Mouse (Mus musculus) brain, embryonic 14.5 days (tissue): ENCODE data around the gene Hip1.

Source experiments
- CTCF ChIP-seq: fragments of 200-500 bp; IDR thresholded peaks from 2 replicates; pipeline ENCODE4 v1.5.1; 2012; ENCODE audit warnings: inconsistent platforms, mild to moderate bottlenecking, moderate library complexity, borderline replicate concordance; ENCODE audit not compliant: insufficient read depth, insufficient read length; ENCODE audit errors: extremely low read depth
- POLR2A ChIP-seq: fragments of 200-500 bp; IDR thresholded peaks from 2 replicates; pipeline ENCODE4 v1.6.1; 2012; ENCODE audit warnings: mild to moderate bottlenecking, inconsistent platforms, borderline replicate concordance; ENCODE audit not compliant: poor library complexity, insufficient read depth, insufficient read length, severe bottlenecking; ENCODE audit errors: extremely low read depth

DNA sequence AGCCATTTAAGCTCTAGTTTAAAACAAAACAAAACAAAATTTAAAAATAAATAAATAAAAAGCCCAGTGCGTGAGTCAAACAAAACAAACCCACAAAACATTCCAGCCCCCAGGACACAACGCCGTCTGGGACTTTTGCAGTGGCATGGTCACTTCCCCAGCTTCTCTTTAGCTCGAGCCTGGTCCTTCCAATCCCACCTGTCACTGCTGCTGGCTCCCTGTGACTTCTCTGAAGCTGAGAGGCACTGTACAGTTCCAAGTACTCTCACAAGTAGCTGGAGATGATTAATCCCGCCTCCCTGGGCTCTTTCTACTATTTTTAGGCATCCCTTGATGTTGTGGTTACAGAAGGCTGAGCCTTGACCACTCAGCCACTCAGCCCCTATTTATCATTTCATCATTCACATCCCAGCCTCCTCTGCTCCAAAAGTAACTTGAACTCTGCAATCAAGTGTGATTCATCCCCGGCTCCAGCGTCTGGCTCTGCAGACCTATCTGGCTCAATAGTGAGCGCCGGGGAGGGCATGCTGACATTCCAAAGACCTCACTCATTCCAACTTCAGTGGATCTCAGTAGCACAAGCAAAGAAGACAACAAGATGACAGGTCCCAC, 22.7 kb downstream of the Hip1 start:
- TF ChIP-seq CTCF (no peak), POLR2A (no peak)
